Mouse (Mus musculus): ENCODE measurements around the gene Adgrl3. TPM values are rescaled to one million over a fixed set of nuclear protein-coding genes. Genes with fewer than 3 reads are reported as not detected.

Gene Adgrl3
- polyA plus RNA-seq, 1 experiment: 63.0 TPM

GRCm38 (mm10) chr5:81094618-81095017 lies 74.7 kb downstream of the Adgrl3 start:
- H3K27ac ChIP-seq (ENCODE audit: insufficient read depth, low read length): no peak overlapping the region
- no peaks in the 10 kb centered on the region; the same call in 1 of the 2 replicates for H3K4me1 ChIP-seq (ENCODE audit: control insufficient read depth, insufficient read depth, low read length)
- no peak overlapping the region for H3K4me3 ChIP-seq (ENCODE audit: insufficient read depth, low read length)
- TF ChIP-seq CTCF (IDR thresholded peaks at IDR 0.05; ENCODE audit: extremely low read depth, insufficient read depth, low read length): no peak
- no peak for TF ChIP-seq POLR2A (IDR thresholded peaks at IDR 0.05; ENCODE audit: extremely low read depth, insufficient read depth, low read length)

- TF ChIP-seq POLR2A (IDR thresholded peaks at IDR 0.05; ENCODE audit: extremely low read depth, insufficient read depth, low read length) (no peak), CTCF (IDR thresholded peaks at IDR 0.05; ENCODE audit: extremely low read depth, insufficient read depth, low read length) (no peak)
- H3K4me3 ChIP-seq (ENCODE audit: insufficient read depth, low read length): no peak overlapping the region
- H3K4me1 ChIP-seq (ENCODE audit: control insufficient read depth, insufficient read depth, low read length): no peaks in the 10 kb centered on the region; the same call in 1 of the 2 replicates
- no peak overlapping the region for H3K27ac ChIP-seq (ENCODE audit: insufficient read depth, low read length)
These were observed 77.2 kb downstream of the Adgrl3 start for GRCm38 (mm10) chr5:81097131-81097530.

GRCm38 (mm10) chr5:81107431-81107830 lies 87.5 kb downstream of the Adgrl3 start:
- no peak for TF ChIP-seq CTCF (IDR thresholded peaks at IDR 0.05; ENCODE audit: extremely low read depth, insufficient read depth, low read length)
- TF ChIP-seq POLR2A (IDR thresholded peaks at IDR 0.05; ENCODE audit: extremely low read depth, insufficient read depth, low read length): no peak
- no peaks in the 10 kb centered on the region for H3K4me1 ChIP-seq (ENCODE audit: control insufficient read depth, insufficient read depth, low read length)
- H3K4me3 ChIP-seq (ENCODE audit: insufficient read depth, low read length): no peak overlapping the region
- H3K27ac ChIP-seq (ENCODE audit: insufficient read depth, low read length): no peak overlapping the region

- H3K27ac ChIP-seq (ENCODE audit: insufficient read depth, low read length): no peak overlapping the region
- no peak overlapping the region for H3K4me3 ChIP-seq (ENCODE audit: insufficient read depth, low read length)
- TF ChIP-seq POLR2A (IDR thresholded peaks at IDR 0.05; ENCODE audit: extremely low read depth, insufficient read depth, low read length) (no peak), CTCF (IDR thresholded peaks at IDR 0.05; ENCODE audit: extremely low read depth, insufficient read depth, low read length) (no peak)
- H3K4me1 ChIP-seq (ENCODE audit: control insufficient read depth, insufficient read depth, low read length): no peaks in the 10 kb centered on the region
These were observed 104.5 kb downstream of the Adgrl3 start for GRCm38 (mm10) chr5:81124483-81124882.

GRCm38 (mm10) chr5:81127639-81128038 lies 107.7 kb downstream of the Adgrl3 start:
- H3K27ac ChIP-seq (ENCODE audit: insufficient read depth, low read length): no peak overlapping the region
- H3K4me3 ChIP-seq (ENCODE audit: insufficient read depth, low read length): no peak overlapping the region
- TF ChIP-seq POLR2A (IDR thresholded peaks at IDR 0.05; ENCODE audit: extremely low read depth, insufficient read depth, low read length): no peak
- TF ChIP-seq CTCF (IDR thresholded peaks at IDR 0.05; ENCODE audit: extremely low read depth, insufficient read depth, low read length): no peak
- no peaks in the 10 kb centered on the region for H3K4me1 ChIP-seq (ENCODE audit: control insufficient read depth, insufficient read depth, low read length)

GRCm38 (mm10) chr5:81136394-81136793 lies 116.5 kb downstream of the Adgrl3 start:
- Histone ChIP-seq H3K4me3 (ENCODE audit: insufficient read depth, low read length) (no peak overlapping the region), H3K4me1 (ENCODE audit: control insufficient read depth, insufficient read depth, low read length) (peaks cover 1% of the 10 kb centered on the region; the same call in 1 of the 2 replicates), H3K27ac (ENCODE audit: insufficient read depth, low read length) (no peak overlapping the region)
- no peak for TF ChIP-seq POLR2A (IDR thresholded peaks at IDR 0.05; ENCODE audit: extremely low read depth, insufficient read depth, low read length)
- TF ChIP-seq CTCF (IDR thresholded peaks at IDR 0.05; ENCODE audit: extremely low read depth, insufficient read depth, low read length): no peak

- Histone ChIP-seq H3K27ac (ENCODE audit: insufficient read depth, low read length) (no peak overlapping the region), H3K4me1 (ENCODE audit: control insufficient read depth, insufficient read depth, low read length) (peaks cover 6% of the 10 kb centered on the region; the same call in 1 of the 2 replicates), H3K4me3 (ENCODE audit: insufficient read depth, low read length) (no peak overlapping the region)
- TF ChIP-seq CTCF (IDR thresholded peaks at IDR 0.05; ENCODE audit: extremely low read depth, insufficient read depth, low read length): no peak
- TF ChIP-seq POLR2A (IDR thresholded peaks at IDR 0.05; ENCODE audit: extremely low read depth, insufficient read depth, low read length): no peak
These were observed 135.9 kb downstream of the Adgrl3 start for GRCm38 (mm10) chr5:81155791-81156190.

- Histone ChIP-seq H3K27ac (ENCODE audit: insufficient read depth, low read length) (no peak overlapping the region), H3K4me1 (ENCODE audit: control insufficient read depth, insufficient read depth, low read length) (peaks cover 6% of the 10 kb centered on the region; the same call in 1 of the 2 replicates), H3K4me3 (ENCODE audit: insufficient read depth, low read length) (no peak overlapping the region)
- no peak for TF ChIP-seq POLR2A (IDR thresholded peaks at IDR 0.05; ENCODE audit: extremely low read depth, insufficient read depth, low read length)
- no peak for TF ChIP-seq CTCF (IDR thresholded peaks at IDR 0.05; ENCODE audit: extremely low read depth, insufficient read depth, low read length)
These were observed 136.3 kb downstream of the Adgrl3 start for GRCm38 (mm10) chr5:81156281-81156680.

GRCm38 (mm10) chr5:81156796-81157195 lies 136.9 kb downstream of the Adgrl3 start:
- Histone ChIP-seq H3K27ac (ENCODE audit: insufficient read depth, low read length) (no peak overlapping the region), H3K4me3 (ENCODE audit: insufficient read depth, low read length) (no peak overlapping the region), H3K4me1 (ENCODE audit: control insufficient read depth, insufficient read depth, low read length) (peaks cover 6% of the 10 kb centered on the region; the same call in 1 of the 2 replicates)
- no peak for TF ChIP-seq POLR2A (IDR thresholded peaks at IDR 0.05; ENCODE audit: extremely low read depth, insufficient read depth, low read length)

GRCm38 (mm10) chr5:81159013-81159412 lies 139.1 kb downstream of the Adgrl3 start:
- H3K27ac ChIP-seq (ENCODE audit: insufficient read depth, low read length): no peak overlapping the region
- no peak overlapping the region for H3K4me3 ChIP-seq (ENCODE audit: insufficient read depth, low read length)
- H3K4me1 ChIP-seq (ENCODE audit: control insufficient read depth, insufficient read depth, low read length): peaks cover 6% of the 10 kb centered on the region; the same call in 1 of the 2 replicates
- TF ChIP-seq POLR2A (IDR thresholded peaks at IDR 0.05; ENCODE audit: extremely low read depth, insufficient read depth, low read length) (no peak), CTCF (IDR thresholded peaks at IDR 0.05; ENCODE audit: extremely low read depth, insufficient read depth, low read length) (no peak)
